Comparison of ENCODE assay signal across 8 mouse cellular contexts in the genomic region with DNA sequence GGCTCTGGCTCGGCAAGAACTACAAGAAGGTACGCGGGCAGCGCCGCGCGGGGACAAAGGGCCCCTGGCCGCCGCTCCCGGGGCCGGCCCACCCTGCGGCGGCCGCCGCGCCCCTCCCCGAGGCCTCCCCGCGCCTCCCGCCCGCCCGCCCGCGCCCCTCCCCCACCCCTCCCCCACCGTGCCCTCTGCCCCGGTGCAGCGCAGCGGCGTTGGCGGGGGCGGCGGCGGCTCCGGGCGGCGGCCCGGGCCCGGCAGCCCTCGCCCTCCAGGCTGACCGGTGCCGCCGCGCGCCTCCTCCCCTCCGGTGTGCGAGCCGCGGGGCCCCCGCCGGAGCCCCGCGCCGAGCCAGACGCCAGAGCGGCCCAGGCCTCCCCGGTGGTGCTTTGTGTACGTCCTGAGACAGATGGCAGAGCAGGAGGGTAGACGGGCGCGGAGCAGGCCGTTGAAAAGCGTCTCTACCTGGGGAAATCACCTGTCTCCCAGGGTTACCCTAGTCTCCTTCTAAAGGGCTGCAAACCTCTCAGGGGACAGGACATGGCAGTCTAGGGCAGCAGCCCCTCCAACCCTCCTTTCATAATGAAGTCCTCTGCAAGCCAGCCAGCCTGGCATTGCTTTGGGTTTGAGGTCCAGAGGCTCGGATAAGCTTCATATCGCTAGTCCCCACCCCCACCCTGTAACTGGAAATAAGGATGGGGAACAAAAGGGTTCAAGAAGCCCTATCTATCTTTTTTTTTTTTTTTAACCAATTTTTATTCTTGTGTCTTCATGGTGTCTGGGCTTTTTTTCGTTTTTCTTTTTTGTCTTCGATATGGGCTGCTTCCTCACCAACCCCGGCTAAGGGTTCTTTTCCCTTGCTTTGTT. TPM values are rescaled to one million over a fixed set of nuclear protein-coding genes. Genes with fewer than 3 reads are reported as not detected.
DNase-seq lines count a peak whose midpoint lies in the region; ATAC-seq lines count a peak whose summit lies in the region.

No protein-coding gene starts in this region.

- H3K27me3 ChIP-seq in kidney, embryonic 16.5 days (ENCODE audit: insufficient read depth, low read length): no peaks in the 10 kb centered on the region
- H3K27me3 ChIP-seq in lung, embryonic 16.5 days (ENCODE audit: control insufficient read depth, insufficient read depth, low read depth, low read length): no peaks in the 10 kb centered on the region

- H3K27ac ChIP-seq in kidney, embryonic 16.5 days (ENCODE audit: low read length): peak overlapping the region; percentile 95
- H3K27ac ChIP-seq in lung, embryonic 16.5 days (ENCODE audit: low read length): peak overlapping the region; percentile 96

- 2% methylated on average over 25 of the region's 67 CpGs for WGBS in kidney, embryonic 16.5 days
- under 1% methylated on average over 13 of the region's 67 CpGs for WGBS in lung, embryonic 16.5 days

- peak overlapping the region; percentile 94 for H3K4me3 ChIP-seq in kidney, embryonic 16.5 days (ENCODE audit: low read length)
- peak overlapping the region; percentile 89 for H3K4me3 ChIP-seq in lung, embryonic 16.5 days (ENCODE audit: low read length)

- H3K36me3 ChIP-seq in kidney, embryonic 16.5 days (ENCODE audit: insufficient read depth, low read length): peaks cover 22% of the 10 kb centered on the region
- peaks cover 19% of the 10 kb centered on the region for H3K36me3 ChIP-seq in lung, embryonic 16.5 days (ENCODE audit: control insufficient read depth, insufficient read depth, low read length)

- H3K9me3 ChIP-seq in kidney, embryonic 16.5 days (ENCODE audit: low read length): no peaks in the 10 kb centered on the region
- no peaks in the 10 kb centered on the region for H3K9me3 ChIP-seq in lung, embryonic 16.5 days (ENCODE audit: control insufficient read depth, low read length)

- peak; percentile 73 for DNase-seq in A20 (ENCODE audit: low read depth, low spot score)
- peak; percentile 45 for DNase-seq in Muller cell, postnatal 12 days (ENCODE audit: inconsistent ontology term)
- peak; percentile 33 for DNase-seq in gastrocnemius, postnatal 25 days
- DNase-seq in retina, embryonic 14.5 days (ENCODE audit: low spot score): peak; percentile 48
- peak; percentile 39 for DNase-seq in urinary bladder, postnatal 14 days (ENCODE audit: low spot score)

- peaks cover 17% of the 10 kb centered on the region for H3K4me1 ChIP-seq in kidney, embryonic 16.5 days (ENCODE audit: insufficient read depth, low read length)
- peaks cover 11% of the 10 kb centered on the region for H3K4me1 ChIP-seq in lung, embryonic 16.5 days (replicated peaks; ENCODE audit: control insufficient read depth, insufficient read depth, low read length)

- peak; percentile 23; the same call in 1 of the 2 replicates for ATAC-seq in common myeloid progenitor, adult 5-6 weeks (replicated peaks; ENCODE audit: low read depth, poor library complexity, severe bottlenecking)
- peak; percentile 72 for ATAC-seq in kidney, embryonic 16.5 days (ENCODE audit: low FRiP score, low TSS enrichment)
- ATAC-seq in lung, embryonic 16.5 days (ENCODE audit: low read depth): peak; percentile 71

- peak overlapping the region; percentile 59 for H3K4me2 ChIP-seq in kidney, embryonic 16.5 days (replicated peaks; ENCODE audit: low read depth, low read length)
- H3K4me2 ChIP-seq in lung, embryonic 16.5 days (ENCODE audit: low read depth, low read length): peak overlapping the region; percentile 74

- peak overlapping the region; percentile 98 for H3K9ac ChIP-seq in kidney, embryonic 16.5 days (replicated peaks; ENCODE audit: low read length)
- H3K9ac ChIP-seq in lung, embryonic 16.5 days (ENCODE audit: low read length): peak overlapping the region; percentile 95

RNA-seq across cellular contexts. Expression of gene Smarcc2, which starts 0.6 kb away (rescaled TPM):
- total RNA-seq in common myeloid progenitor, adult 5-6 weeks (2017): 71.9 and 92.2 TPM in 2 replicates
- 10 to 100 TPM; 40.7 to 43.9 TPM for total RNA-seq in gastrocnemius, postnatal 25 days (2021)
- 64.5 and 75.9 TPM in 2 replicates for polyA plus RNA-seq in kidney, embryonic 16.5 days (2015; fragmentation: Nextera tagmentation; extraction: Ambion mirVana)
- 71.3 and 76.4 TPM in 2 replicates for polyA plus RNA-seq in lung, embryonic 16.5 days (2015; fragmentation: Nextera tagmentation; extraction: Ambion mirVana)

RNA-seq across cellular contexts. Expression of gene Myl6, which starts 34.3 kb away (rescaled TPM):
- 1,004 and 1,124 TPM in 2 replicates for total RNA-seq in common myeloid progenitor, adult 5-6 weeks (2017)
- total RNA-seq in gastrocnemius, postnatal 25 days (2021): 100 to 1,000 TPM; 179 to 253 TPM
- polyA plus RNA-seq in kidney, embryonic 16.5 days (2015; fragmentation: Nextera tagmentation; extraction: Ambion mirVana): 1,255 and 1,413 TPM in 2 replicates
- 1,564 and 1,684 TPM in 2 replicates for polyA plus RNA-seq in lung, embryonic 16.5 days (2015; fragmentation: Nextera tagmentation; extraction: Ambion mirVana)

RNA-seq across cellular contexts. Expression of gene Myl6b, which starts 38.8 kb away (rescaled TPM):
- total RNA-seq in common myeloid progenitor, adult 5-6 weeks (2017): 0.55 TPM in 1 of 2 replicates, not detected in the other
- 10 to 100 TPM; 20.3 to 38.5 TPM for total RNA-seq in gastrocnemius, postnatal 25 days (2021)
- polyA plus RNA-seq in kidney, embryonic 16.5 days (2015; fragmentation: Nextera tagmentation; extraction: Ambion mirVana): 4.2 and 5.7 TPM in 2 replicates
- 3.5 and 5.1 TPM in 2 replicates for polyA plus RNA-seq in lung, embryonic 16.5 days (2015; fragmentation: Nextera tagmentation; extraction: Ambion mirVana)

RNA-seq across cellular contexts. Expression of gene Rnf41, which starts 48.2 kb away (rescaled TPM):
- 13.0 and 13.5 TPM in 2 replicates for total RNA-seq in common myeloid progenitor, adult 5-6 weeks (2017)
- 10 to 100 TPM; 10.7 to 11.5 TPM for total RNA-seq in gastrocnemius, postnatal 25 days (2021)
- polyA plus RNA-seq in kidney, embryonic 16.5 days (2015; fragmentation: Nextera tagmentation; extraction: Ambion mirVana): 52.5 and 52.6 TPM in 2 replicates
- 41.4 and 42.7 TPM in 2 replicates for polyA plus RNA-seq in lung, embryonic 16.5 days (2015; fragmentation: Nextera tagmentation; extraction: Ambion mirVana)

RNA-seq across cellular contexts. Expression of gene Nabp2, which starts 48.3 kb away (rescaled TPM):
- 45.7 and 64.8 TPM in 2 replicates for total RNA-seq in common myeloid progenitor, adult 5-6 weeks (2017)
- 10 to 100 TPM; 44.7 to 47.9 TPM for total RNA-seq in gastrocnemius, postnatal 25 days (2021)
- polyA plus RNA-seq in kidney, embryonic 16.5 days (2015; fragmentation: Nextera tagmentation; extraction: Ambion mirVana): 81.7 and 94.8 TPM in 2 replicates
- 67.7 and 74.5 TPM in 2 replicates for polyA plus RNA-seq in lung, embryonic 16.5 days (2015; fragmentation: Nextera tagmentation; extraction: Ambion mirVana)

Comparison
In these comparisons a context has a peak if more than half of its experiments do, and no peak if none do; other contexts are left out.
1. Peak in every context shown above with its lines: DNase-seq, ATAC-seq, H3K4me3 ChIP-seq and H3K27ac ChIP-seq.
2. RNA of gene Myl6b, which starts 38.8 kb away (total RNA-seq): 20.3 to 38.5 TPM in gastrocnemius, postnatal 25 days; 0.55 TPM in common myeloid progenitor, adult 5-6 weeks; every median in the first group is over 10 times any median in the second.